Mouse (Mus musculus): Measurements from ENCODE around the gene Uhrf1bp1.
"Not testable (repeated sequence)": the region's sequence is repeated elsewhere in the genome, so short reads cannot be mapped to it uniquely, and the experiment has no call there.

Uhrf1bp1 gene

DNA sequence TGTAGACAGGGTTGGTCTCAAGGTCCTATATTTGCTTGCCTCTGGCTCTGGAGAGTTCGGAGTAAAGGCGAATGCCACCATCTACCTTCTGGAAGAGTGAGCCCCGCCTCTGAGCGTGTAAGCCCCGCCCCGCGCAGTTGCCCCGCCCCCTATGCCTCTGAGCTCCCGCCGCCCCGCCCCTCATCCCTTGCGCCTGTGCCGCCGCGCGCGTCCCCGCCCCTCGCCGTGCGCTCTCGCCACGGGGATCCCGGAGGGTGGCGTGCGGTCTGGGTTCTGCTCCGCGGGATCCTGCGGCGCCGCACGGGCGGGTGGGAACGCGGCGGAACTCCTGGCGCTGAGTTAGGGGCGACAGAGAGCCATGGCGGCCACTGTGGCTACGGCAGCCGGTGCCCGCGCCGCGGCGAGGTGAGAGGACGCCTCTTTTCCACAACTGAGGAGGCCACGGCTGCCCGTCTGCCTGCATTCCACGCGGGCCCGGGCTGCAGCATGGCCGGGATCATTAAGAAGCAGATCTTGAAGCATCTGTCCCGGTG, at the start of gene Uhrf1bp1:
Gene Uhrf1bp1, plus strand, starts transcription at position 177 of the 533 bp plus-strand sequence.
- DNase-seq (ENCODE audit: low spot score): peak; percentile 31

DNA sequence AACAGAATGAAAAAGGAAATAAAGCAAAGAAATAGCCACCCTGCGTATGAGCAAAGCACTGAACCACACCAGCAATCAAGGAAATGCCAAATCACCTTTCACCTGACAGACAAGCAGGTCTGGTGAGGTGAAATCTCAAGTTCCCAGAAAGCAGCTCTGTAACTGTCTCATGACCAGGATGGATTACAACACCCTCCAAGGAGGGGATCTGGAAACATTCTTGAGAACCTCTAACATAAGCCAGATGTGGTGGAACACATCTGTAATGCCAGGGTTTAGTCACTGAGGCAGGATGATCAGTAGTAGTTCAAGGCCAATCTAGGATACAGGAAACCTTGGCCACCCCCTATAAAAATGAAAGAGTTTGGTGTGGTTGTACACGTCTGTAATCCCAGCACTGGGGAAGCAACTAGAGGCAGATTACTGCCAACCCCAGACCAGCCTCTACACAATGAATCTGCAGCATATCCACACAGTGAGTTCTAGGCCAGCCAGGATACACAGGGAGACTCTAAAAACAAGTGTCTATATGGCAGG, 48.6 kb upstream of the Uhrf1bp1 start:
- no peak for DNase-seq (ENCODE audit: low spot score)

DNA sequence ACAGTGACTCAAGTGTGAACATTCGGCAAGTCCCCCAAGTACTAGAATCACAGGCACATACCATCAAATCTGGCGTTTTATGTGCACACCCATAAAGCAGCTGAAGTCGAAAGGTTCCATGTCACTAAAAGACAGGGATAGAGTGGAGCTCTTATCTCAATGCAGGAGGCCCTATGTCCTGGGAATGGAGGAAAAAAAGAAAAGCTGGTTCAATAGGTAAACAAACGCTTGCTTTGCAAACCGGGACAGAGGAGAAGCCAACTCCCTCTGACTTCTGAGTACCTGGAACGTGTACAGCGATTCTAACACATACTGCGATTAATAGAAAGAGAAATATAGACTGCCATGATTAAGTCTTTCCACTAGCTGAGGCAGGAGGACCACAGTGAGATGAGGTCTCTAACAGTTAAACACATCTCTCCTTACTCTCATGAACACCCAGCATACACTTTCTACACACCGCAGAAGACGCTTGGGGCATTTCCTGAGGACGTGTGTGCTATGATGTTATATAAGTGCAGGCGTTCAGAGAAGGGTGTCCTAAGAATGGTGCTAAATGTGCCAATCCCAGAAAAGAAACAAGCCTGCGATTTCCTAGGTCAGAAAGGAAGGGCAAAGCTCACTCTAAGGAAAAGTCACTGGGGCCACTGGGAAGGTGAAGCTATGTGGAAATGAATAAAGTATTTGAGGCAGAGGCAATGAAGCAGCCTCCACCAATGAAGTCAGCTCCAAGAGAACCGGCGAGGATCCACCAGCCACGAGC, 45.5 kb upstream of the Uhrf1bp1 start:
- no peak for DNase-seq (ENCODE audit: low spot score)

DNA sequence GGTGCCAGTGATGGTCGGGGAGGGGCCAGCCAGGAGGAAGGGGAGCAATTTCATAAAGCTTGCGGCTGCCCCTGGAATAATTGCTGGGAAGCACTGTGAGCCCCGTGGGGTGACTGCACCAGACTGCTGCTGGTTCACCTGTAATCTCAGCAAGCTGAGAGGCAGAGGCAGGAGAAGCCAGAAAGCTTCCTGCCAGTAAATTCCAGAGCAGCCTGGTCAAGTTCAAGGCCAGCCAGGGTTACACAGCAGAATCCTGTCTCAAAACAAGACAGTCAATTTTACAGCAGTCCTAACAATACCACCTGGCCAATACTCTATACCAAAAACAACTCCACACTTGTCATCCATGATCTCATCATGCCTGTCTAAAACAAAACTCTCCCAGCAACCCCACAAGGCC, 44.3 kb upstream of the Uhrf1bp1 start:
- DNase-seq (ENCODE audit: low spot score): no peak

DNA sequence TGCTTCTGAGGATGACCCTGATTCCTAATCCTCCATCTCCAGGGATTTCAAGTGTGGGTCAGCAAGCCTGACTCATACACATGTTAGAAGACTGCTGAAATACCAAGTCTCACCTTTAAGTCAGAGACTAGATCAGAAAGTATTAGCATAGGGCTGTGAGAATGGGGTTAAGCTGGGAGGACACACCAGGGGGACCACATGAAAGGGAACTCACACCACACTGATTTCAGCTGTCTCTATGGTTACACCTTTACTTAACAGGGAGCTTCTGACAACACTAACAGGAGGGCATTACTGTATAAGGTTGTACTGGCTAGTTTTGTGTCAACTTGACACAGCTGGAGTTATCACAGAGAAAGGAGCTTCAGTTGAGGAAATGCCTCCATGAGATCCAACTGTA, 41.6 kb upstream of the Uhrf1bp1 start:
- no peak for DNase-seq (ENCODE audit: low spot score)

DNA sequence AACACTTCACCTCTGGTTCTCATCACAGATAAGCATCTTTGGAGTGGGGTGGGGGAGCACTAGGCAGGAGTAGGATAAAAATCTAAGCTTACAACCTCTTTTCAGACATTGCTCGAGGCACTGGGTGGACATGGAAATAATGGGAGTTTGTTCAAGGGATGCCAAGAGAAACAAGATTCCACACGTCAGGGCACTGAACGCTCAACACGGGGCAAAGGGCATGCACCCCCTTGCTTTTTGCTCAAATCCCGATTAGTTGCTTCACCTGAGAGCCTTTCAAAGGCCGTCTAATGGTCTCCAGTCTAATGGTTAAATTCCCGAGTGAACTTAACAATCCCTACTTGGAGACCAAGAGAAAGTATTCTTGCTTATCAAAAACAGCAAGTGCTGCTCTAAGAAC, 37.2 kb upstream of the Uhrf1bp1 start:
- DNase-seq (ENCODE audit: low spot score): no peak

DNA sequence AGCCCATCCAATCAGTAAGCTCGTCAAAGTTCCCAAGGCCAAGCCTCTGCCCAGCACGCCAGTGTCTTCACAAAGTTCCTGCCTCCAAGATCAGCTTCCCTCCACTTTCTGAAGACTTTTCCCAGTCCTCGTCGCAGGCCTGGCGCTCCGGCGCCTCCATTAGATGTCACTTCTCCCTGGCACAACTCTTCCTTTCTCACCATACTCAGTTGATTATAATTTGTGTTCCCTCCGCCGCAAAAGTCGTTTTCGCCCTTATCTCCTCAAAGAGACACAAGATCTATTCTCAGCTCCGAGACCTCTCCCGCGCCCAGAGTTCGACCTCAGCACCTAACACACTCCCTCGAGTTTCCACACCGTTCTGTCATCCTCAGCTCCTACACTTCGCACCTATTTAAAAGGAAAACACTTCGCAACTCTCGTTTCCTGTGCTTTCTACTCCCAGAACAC, 36.7 kb upstream of the Uhrf1bp1 start:
- DNase-seq (ENCODE audit: low spot score): no peak

DNA sequence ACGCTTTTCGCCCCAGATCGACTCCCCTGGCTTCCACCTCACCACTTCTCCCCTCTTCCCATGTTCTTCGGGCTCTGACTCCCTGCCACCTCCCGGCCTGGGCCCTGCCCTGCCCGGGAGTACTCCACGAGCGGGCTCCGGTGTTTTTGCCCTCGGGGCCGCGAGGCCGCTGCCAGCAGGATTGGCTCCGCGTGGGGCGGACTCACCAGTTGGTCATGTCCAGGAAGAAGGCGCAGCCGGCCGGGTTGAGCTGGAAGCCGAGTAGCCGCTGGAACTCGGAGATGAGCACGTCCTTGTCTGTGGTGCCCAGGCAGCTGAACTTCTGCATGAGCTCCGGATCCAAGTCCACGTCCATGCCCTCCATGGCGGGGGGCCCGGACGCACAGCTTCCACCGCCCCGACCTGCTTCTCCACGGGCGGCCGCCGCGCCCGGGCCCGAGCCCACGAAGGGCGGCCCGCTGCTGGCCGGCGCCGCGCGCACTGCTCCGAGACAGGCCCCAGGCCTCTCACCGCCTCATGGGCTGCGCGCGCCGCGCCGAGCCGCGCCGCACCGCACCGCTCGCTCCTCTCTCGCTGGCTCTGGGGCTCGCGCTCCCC, 36.2 kb upstream of the Uhrf1bp1 start:
- DNase-seq (ENCODE audit: low spot score): peak; percentile 21

DNA sequence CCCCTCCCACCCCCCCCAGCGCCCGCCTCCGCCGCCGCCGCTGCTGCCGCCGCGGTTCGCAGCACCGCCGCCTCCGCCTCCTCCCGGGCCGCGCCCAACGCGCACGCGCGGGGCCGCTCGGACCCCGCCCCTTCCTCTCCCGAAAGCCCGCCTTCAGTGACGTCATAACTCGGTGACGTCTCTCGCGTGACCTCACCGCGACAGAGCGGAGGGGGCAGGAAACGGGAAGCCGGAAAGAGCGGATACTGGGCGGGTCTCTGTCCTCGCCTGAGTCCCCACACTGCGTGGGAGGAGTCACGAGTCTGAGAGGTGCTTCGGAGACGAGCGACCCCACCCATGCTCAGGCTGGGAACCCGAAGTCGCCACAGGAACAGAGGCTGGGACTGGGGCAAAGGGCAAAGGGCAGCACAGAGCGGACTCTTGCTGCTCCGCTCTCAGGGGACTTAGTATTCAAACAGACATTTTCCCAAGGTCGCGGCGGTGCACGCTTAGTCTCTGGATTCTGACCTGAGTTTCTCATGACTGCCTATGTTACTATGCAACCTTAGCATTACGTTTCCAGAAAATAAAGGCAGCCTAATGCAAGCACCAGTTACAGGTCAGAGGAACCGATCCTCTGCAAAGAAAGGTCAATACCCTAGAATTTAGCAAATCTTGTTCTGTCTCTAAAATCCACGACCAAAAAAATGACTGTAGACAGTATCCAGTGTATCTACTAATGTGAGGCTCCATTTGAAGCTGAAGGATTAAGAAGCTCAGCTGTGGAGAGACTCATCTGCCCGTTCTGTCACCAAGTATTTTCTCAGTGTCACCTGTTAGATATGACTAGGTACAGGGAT, 35.5 kb upstream of the Uhrf1bp1 start, which contains the start of gene D17Wsu92e:
Gene D17Wsu92e, minus strand, starts transcription at position 81 of the 839 bp plus-strand sequence.
- DNase-seq (ENCODE audit: low spot score): peak; percentile 94

DNA sequence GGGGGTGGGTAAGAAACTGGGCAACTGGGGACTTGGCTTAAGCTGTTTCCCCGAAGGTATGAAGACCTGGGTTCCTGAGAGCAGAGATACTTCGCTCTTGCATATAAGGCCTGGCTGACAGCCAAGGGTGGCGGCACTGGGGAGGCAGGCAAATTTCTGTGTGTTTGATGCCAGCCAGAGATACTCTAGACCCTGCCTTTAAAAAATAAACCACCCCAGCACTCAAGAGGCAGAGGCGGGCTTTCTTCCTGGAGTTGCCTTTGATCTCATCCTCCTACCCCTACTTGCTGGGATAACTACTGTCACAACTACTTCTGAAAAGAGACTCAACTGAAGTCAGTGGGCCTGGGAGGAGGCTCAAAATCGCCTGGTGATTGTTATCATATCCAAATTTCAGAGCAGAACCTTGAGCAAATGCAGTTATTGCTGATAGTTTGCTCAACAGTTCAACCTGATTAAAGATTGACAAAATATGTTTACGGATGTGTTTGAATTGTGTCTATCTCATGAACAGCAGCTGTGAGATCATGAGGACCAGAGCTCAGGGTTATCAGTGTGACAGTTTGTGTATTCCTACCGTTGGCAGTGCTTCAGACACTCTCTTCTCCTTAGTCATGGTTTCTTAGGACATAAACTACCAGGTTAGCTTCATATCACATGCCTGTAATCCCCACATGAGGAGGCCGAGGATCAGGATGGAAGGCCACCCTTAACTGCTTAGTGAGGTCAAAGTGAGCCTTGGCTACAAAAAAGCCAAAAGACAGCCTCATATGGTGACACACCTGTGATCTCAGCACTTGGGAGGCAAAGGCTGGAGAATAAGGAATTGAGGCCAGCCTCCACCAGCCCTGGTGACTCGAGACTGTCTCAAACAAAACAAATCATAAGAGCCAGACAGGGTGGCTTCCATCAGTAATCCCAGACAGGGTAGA, 34.6 kb upstream of the Uhrf1bp1 start:
- no peak for DNase-seq (ENCODE audit: low spot score)

DNA sequence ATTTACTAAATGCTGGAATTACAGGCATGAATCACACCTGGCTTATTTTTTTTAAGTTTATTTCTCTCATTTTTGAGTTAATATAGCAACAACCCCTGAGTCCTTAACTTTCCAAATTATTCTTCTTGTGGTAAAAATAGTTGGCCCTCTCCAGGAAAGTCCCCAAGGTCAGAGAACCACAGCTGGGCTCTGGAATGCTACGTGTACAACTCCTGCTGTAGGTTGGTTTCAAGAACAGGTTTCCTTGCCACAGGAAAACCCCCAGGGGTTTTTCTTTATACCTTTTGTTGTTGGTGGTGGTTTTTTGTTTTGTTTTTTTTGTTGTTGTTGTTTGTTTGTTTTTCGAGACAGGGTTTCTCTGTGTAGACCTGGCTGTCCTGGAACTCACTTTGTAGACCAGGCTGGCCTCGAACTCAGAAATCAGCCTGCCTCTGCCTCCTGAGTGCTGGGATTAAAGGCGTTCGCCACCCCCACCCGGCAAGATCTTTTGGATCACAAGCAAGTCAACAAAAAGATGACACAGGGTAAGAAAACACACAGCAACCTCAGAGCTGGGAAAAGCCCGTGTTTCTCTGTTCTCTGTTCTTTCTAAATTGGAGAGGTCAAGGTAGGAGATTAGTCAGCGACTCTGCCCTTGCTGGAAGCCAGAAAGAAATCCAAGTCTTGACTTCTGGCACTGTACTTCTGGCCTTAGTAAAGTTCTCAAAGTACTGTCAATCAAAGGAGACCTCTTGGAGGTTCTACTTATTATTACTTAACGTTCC, 32.9 kb upstream of the Uhrf1bp1 start:
- DNase-seq (ENCODE audit: low spot score): no peak

DNA sequence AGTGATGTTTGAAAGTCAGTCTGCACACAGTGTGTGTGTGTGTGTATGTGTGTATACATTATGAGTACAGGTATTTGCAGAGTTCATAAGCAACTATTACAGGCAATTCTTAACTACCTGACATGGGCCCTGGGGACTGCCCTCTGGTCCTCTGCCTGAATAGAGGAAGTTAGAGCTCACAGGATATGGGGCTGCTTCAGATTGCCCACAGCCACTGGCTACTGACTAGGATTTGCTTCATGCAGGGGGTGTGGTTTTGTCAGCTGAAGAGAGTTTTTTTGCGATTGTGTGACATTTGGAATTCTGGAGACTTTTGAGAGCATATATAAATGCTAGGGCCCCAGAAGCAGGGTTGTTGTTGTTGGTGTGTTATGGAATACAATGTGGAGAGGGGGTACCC, 31.3 kb upstream of the Uhrf1bp1 start:
- DNase-seq (ENCODE audit: low spot score): no peak

DNA sequence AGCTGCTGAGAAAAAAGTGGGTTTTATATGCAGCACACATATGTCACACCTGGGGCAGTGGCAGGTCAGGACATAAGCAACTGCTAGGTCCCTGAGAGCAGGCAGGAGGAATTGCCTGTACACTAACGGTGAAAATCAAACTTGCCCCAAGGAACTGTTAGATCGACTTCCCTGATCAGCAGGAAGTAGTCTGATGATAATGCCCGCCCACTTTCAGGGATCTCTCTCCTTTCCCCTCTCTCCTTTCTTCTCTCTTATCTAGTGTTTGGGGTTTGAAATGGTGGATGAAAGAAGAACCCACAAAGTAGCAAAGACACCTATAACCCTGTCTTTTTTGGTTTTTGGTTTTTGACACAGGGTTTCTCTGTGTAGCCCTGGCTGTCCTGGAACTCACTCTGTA, 30.7 kb upstream of the Uhrf1bp1 start:
- no peak for DNase-seq (ENCODE audit: low spot score)

DNA sequence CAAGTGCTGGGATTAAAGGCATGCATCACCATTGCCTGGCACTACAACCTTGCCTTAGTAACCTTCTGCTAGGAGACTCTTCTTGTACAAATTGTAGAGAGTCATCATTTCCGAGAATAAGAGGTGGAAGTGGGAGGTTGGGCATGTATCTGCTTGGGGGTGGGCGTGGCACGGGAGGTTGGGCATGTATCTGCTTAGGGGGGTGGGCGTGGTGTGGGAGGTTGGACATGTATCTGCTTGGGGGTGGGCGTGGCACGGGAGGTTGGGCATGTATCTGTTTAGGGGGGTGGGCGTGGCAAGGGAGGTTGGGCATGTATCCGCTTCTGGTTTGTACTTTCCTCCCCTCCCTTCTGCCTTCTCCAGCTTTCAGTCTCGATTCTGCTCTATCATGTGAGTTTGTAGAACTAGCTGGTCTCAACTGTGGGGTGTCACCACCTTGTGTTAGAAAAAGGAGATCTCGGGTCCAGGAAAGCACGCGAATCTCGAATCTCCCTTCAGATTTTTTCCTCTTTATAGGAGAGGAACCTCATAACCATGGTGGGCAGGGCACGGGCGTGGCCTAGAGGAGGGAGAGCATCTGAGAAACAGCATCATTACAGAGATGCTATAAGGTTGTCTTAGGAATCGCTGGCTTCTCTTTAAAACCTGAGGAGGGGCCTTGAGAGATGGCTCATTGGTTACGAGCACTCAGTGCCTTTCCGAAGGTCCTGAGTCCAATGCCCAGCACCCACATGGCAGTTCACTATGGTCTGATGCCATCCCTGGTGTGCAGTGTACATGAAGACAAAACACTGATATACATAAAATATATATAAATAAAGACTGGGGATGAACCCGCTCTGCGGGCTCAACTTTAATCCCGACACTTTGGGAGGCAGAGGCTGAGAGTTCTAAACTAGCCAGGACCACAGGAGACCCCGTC, 30.0 kb upstream of the Uhrf1bp1 start:
- peak; percentile 32 for DNase-seq (ENCODE audit: low spot score)

DNA sequence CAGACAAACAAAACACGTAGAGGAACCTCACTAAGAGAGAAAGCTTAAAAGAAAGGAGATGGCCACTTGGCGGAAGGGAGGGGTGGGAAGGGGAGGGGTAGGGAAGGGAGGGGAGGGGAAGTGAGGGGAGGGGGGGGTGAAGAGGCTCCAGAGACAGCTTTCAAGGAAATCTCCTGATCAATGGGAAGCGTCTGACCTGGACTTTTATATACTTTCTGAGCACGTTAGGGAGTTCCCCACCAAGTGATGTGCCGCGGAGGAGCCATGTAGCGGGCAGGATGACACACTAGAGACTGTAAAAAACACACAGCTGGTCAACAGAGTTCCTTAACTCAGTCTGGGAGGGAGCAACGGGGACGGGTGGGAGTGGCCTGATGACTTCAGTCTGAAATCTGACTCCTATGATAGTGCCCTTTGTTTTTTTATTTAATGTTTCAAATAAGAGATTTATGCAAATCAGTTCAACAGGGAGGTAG, 29.3 kb upstream of the Uhrf1bp1 start:
- no peak for DNase-seq (ENCODE audit: low spot score)

DNA sequence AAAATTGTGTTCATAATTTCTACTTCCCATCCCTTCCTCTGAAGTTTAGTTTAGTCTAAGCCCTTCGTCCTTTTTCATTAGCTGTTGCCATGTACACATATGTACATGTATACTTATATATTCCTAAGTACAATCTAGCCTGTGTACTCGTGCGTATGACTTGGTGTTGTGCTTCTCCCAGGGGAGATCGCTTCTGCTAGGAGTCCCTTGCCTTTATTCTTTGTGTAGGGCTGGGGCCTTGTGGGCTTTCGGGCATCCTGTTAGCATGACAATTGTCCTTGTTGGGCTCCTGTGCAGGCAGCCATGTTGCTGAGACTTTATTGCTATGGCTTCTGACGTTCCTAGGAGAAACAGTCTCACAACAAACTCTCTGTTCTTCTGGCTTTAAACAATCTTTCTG, 28.7 kb upstream of the Uhrf1bp1 start:
- no peak for DNase-seq (ENCODE audit: low spot score)

DNA sequence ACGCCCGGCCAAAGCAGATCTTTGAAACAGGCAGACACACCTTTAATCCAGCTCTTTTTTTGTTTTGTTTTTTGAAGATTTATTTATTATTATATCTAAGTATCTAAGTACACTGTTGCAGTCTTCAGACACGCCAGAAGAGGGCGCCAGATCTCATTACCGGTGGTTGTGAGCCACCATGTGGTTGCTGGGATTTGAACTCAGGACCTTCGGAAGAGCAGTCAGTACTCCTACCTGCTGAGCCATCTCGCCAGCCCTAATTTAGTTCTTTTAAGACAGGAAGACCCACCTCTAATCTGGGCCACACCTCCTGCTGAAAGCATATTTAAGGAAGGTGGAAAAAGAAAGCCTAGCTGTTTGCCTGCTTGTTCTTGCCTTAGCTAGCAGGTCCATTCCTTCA, 25.8 kb upstream of the Uhrf1bp1 start:
- DNase-seq (ENCODE audit: low spot score): no peak

DNA sequence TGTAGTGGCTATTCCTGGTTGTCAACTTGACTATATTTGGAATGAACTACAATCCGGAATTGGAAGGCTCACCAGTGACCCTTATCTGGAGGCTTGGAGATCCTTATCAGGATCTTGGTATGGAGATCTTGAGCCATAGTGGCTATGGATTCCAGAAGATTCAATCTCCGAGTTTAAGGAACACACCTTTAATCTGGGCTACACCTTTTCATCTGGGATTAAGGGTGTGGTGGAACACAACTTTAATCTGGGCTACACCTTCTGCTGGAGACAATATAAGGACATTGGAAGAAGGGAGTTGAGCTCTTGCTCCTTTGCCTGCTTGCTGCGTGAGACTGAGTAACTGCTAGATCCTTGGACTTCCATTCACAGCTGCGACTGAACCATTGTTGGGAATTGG, 18.4 kb upstream of the Uhrf1bp1 start, which contains the start of gene Snrpc:
Gene Snrpc, plus strand, starts transcription at position 301 of the 400 bp plus-strand sequence.
- DNase-seq (ENCODE audit: low spot score): not testable (repeated sequence)

Measured in layer of hippocampus, adult 9-10 months (tissue).